Comparison of ENCODE assay signal across 8 mouse cellular contexts in genomic region chr3:90433381-90434020, GRCm38 (mm10). TPM values are rescaled to one million over a fixed set of nuclear protein-coding genes. Genes with fewer than 3 reads are reported as not detected.
DNase-seq lines count a peak whose midpoint lies in the region; ATAC-seq lines count a peak whose summit lies in the region.

Gene Ints3 (minus strand): TSS chr3:90433622.

- DNase-seq in Muller cell, postnatal 12 days (ENCODE audit: inconsistent ontology term), result peak; percentile 99
- DNase-seq in cerebellum, adult 9-11 months, result peak; percentile 100
- peak; percentile 100 for DNase-seq in frontal cortex, adult 2 months (ENCODE audit: extremely low spot score in 1 of 2, low spot score in 1 of 2)
- peak; percentile 99 for DNase-seq in hindbrain, embryonic 11.5 days (ENCODE audit: low spot score)
- peak; percentile 100 for DNase-seq in layer of hippocampus, postnatal 10 days (ENCODE audit: low spot score in 2 of 2)
- DNase-seq in lung, postnatal 10 days, result peak; percentile 100
- peak; percentile 99 for DNase-seq in ovary, postnatal 36 days (ENCODE audit: low spot score)
- peak; percentile 99 for DNase-seq in thymus, postnatal 25 days

- no peaks in the 10 kb centered on the region for H3K9me3 ChIP-seq in hindbrain, embryonic 11.5 days (ENCODE audit: control insufficient read depth, low read length)

- 1% methylated on average over 51 of the region's 52 CpGs for WGBS in hindbrain, embryonic 11.5 days

- no peaks in the 10 kb centered on the region for H3K27me3 ChIP-seq in hindbrain, embryonic 11.5 days (ENCODE audit: control insufficient read depth, insufficient read depth, low read length)

- H3K4me3 ChIP-seq in hindbrain, embryonic 11.5 days (ENCODE audit: low read depth, low read length), result peak within 1 kb of the TSS; percentile 61

- peaks cover 6% of the 10 kb centered on the region for H3K4me1 ChIP-seq in hindbrain, embryonic 11.5 days (replicated peaks; ENCODE audit: control insufficient read depth, insufficient read depth, low read length)

- ATAC-seq in hindbrain, embryonic 11.5 days (ENCODE audit: low FRiP score), result peak; percentile 99

- H3K4me2 ChIP-seq in hindbrain, embryonic 11.5 days (replicated peaks; ENCODE audit: low read depth, low read length), result peak within 1 kb of the TSS; percentile 99

- peak within 1 kb of the TSS; percentile 78 for H3K9ac ChIP-seq in hindbrain, embryonic 11.5 days (ENCODE audit: low read depth, low read length)

- no peaks in the 10 kb centered on the region for H3K36me3 ChIP-seq in hindbrain, embryonic 11.5 days (ENCODE audit: control insufficient read depth, insufficient read depth, low read length)

- H3K27ac ChIP-seq in hindbrain, embryonic 11.5 days (ENCODE audit: low read depth, low read length), result peak within 1 kb of the TSS; percentile 89

RNA-seq across cellular contexts. Expression of gene Ints3, which starts in this region (rescaled TPM):
- 44.3 and 49.0 TPM in 2 replicates for polyA plus RNA-seq in frontal cortex, adult 2 months (2012; rRNA removed)
- polyA plus RNA-seq in hindbrain, embryonic 11.5 days (2014; fragmentation: Nextera tagmentation; extraction: Ambion mirVana), result 34.2 and 34.7 TPM in 2 replicates
- 10 to 100 TPM; 59.6 to 61.2 TPM for total RNA-seq in layer of hippocampus, postnatal 10 days (2021)

Comparison
In these comparisons a context has a peak if more than half of its experiments do, and no peak if none do; other contexts are left out.
1. Peak in every context shown above with its lines: DNase-seq, ATAC-seq, H3K4me3 ChIP-seq and H3K27ac ChIP-seq.